Mouse (Mus musculus) G1E (cell line): Measurements from ENCODE around the gene Tpte. TPM values are rescaled to one million over a fixed set of nuclear protein-coding genes. Genes with fewer than 3 reads are reported as not detected.
"Not testable (repeated sequence)": the region's sequence is repeated elsewhere in the genome, so short reads cannot be mapped to it uniquely, and the experiment has no call there.

Source experiments
- ATAC-seq: 2 replicates; pipeline ENCODE4 v1.8.0; 2016; ENCODE audit warnings: mild to moderate bottlenecking; ENCODE audit not compliant: insufficient number of reproducible peaks, poor library complexity, low FRiP score, severe bottlenecking; ENCODE audit errors: extremely low read depth
- DNase-seq: peaks from one replicate; pipeline ENCODE4 v3.0.0; 2012; ENCODE audit warnings: low spot score
- H3K27me3 ChIP-seq: 2 replicates; pipeline ENCODE4 v1.6.1; 2012; ENCODE audit warnings: mild to moderate bottlenecking, low read length, inconsistent platforms; ENCODE audit not compliant: insufficient read depth
- H3K36me3 ChIP-seq: replicated peaks from 2 replicates; pipeline ENCODE3; 2012; ENCODE audit warnings: mild to moderate bottlenecking, inconsistent platforms
- H3K4me1 ChIP-seq: 2 replicates; pipeline ENCODE4 v1.6.1; 2012; ENCODE audit warnings: low read depth, low read length, inconsistent platforms, mixed read lengths; ENCODE audit not compliant: insufficient read depth
- H3K4me3 ChIP-seq: 2 replicates; pipeline ENCODE4 v1.5.1; 2012; ENCODE audit warnings: low read depth, mild to moderate bottlenecking, inconsistent platforms, low read length, moderate library complexity, mixed read lengths
- H3K9me3 ChIP-seq: replicated peaks from 2 replicates; pipeline ENCODE4 v1.6.1; 2012; ENCODE audit warnings: inconsistent platforms
- CTCF ChIP-seq: IDR thresholded peaks from 2 replicates; pipeline ENCODE4 v1.5.1; 2012; ENCODE audit warnings: low read depth, low read length, inconsistent platforms, mixed read lengths
- GATA1 ChIP-seq: IDR thresholded peaks from 2 replicates; pipeline ENCODE4 v1.6.1; 2012; ENCODE audit warnings: borderline replicate concordance, low read length, inconsistent platforms, mixed read lengths
- GATA2 ChIP-seq: IDR thresholded peaks from 2 replicates; pipeline ENCODE4 v1.6.1; 2012; ENCODE audit warnings: low read depth, low read length, inconsistent platforms, borderline replicate concordance
- POLR2AphosphoS5 ChIP-seq: IDR thresholded peaks from 2 replicates; pipeline ENCODE4 v1.6.1; 2012; ENCODE audit warnings: low read depth, low read length, inconsistent platforms; ENCODE audit not compliant: insufficient replicate concordance
- TAL1 ChIP-seq: conservative IDR thresholded peaks from 2 replicates; pipeline ENCODE4 v1.6.1; 2012; ENCODE audit warnings: low read depth, low read length, inconsistent platforms, mixed read lengths
- polyA plus RNA-seq: library from polyadenylated mRNA; stranded (reverse); fragments of >175 nt; gene quantifications from 2 replicates; pipeline ENCODE4 v1.2.3, GENCODE M21; 2012
- total RNA-seq, 2 experiments: library from RNA; stranded (forward) in 1 of 2; stranded (reverse) in 1 of 2; fragments of 200-1000 nt in 1 of 2; fragments of >200 nt in 1 of 2; fragmentation: Nextera tagmentation in 1 of 2; gene quantifications; 2 replicates each; pipeline ENCODE4 v1.2.3; 2014 to 2017

Tpte gene
- total and polyA plus RNA-seq, 3 experiments: 0.05 TPM; not detected in 2

GRCm38 (mm10) chr8:22274641-22275040 is 8.6 kb upstream of the Tpte start:
- no peak for DNase-seq
- no peak for TF ChIP-seq GATA1
- no peak for TF ChIP-seq POLR2AphosphoS5
- TF ChIP-seq TAL1: no peak
- TF ChIP-seq GATA2: no peak
- no peak for TF ChIP-seq CTCF
- no peak overlapping the region for H3K4me3 ChIP-seq
- no peaks in the 10 kb centered on the region for H3K9me3 ChIP-seq
- ATAC-seq: no peak
- H3K27me3 ChIP-seq: peaks cover 3% of the 10 kb centered on the region; the same call in 1 of the 2 replicates
- no peaks in the 10 kb centered on the region for H3K4me1 ChIP-seq
- H3K36me3 ChIP-seq: no peaks in the 10 kb centered on the region

DNA sequence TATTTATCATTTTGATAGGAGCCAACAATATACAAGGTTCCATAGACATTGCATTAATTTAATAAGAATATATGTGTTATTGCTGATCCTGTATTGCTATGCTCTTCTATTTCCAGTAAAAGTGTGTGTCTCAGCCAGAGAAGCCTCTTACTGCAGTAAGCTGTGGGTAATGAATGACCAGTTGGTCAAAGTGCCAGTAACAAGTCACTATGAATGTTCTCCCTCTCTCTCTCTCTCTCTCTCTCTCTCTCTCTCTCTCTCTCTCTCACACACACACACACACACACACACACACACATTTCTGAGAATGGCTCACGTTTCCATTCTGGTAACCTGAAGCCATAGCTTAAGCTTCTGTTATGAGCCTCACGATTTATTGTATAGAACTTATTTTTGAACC is 19.1 kb downstream of the Tpte start:
- no peak overlapping the region for H3K4me3 ChIP-seq
- H3K9me3 ChIP-seq: no peaks in the 10 kb centered on the region
- ATAC-seq: no peak
- H3K4me1 ChIP-seq: no peaks in the 10 kb centered on the region
- peaks cover 15% of the 10 kb centered on the region for H3K27me3 ChIP-seq
- DNase-seq: no peak
- no peaks in the 10 kb centered on the region for H3K36me3 ChIP-seq
- TF ChIP-seq GATA2: no peak
- no peak for TF ChIP-seq POLR2AphosphoS5
- no peak for TF ChIP-seq CTCF
- no peak for TF ChIP-seq GATA1
- no peak for TF ChIP-seq TAL1

GRCm38 (mm10) chr8:22302896-22303306 is 19.7 kb downstream of the Tpte start:
- Histone ChIP-seq H3K27me3 (peaks cover 14% of the 10 kb centered on the region), H3K4me3 (no peak overlapping the region), H3K36me3 (no peaks in the 10 kb centered on the region), H3K9me3 (no peaks in the 10 kb centered on the region), H3K4me1 (no peaks in the 10 kb centered on the region)
- ATAC-seq (no peak), DNase-seq (no peak)
- TF ChIP-seq POLR2AphosphoS5 (no peak), GATA2 (no peak), GATA1 (no peak), CTCF (no peak), TAL1 (no peak)

DNA sequence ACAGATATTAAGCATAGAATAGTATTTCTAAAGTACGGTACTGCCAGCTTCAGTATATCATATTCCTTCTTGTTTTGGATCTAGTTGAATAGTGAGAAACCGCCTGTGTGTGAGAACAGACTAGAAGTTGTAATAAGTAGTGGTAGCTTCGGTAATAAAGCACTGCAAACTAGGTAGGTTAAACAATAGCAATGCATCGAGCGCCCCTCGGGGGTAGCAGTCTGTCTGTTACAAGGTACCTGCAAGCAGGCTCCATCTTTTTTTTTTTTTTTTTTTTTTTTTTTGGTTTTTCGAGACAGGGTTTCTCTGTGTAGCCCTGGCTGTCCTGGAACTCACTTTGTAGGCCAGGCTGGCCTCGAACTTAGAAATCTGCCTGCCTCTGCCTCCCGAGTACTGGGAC is 20.8 kb downstream of the Tpte start:
- not testable (repeated sequence) for H3K4me3 ChIP-seq, H3K4me1 ChIP-seq, H3K9me3 ChIP-seq, DNase-seq, H3K36me3 ChIP-seq, ATAC-seq
- H3K27me3 ChIP-seq: peaks cover 11% of the 10 kb centered on the region

DNA sequence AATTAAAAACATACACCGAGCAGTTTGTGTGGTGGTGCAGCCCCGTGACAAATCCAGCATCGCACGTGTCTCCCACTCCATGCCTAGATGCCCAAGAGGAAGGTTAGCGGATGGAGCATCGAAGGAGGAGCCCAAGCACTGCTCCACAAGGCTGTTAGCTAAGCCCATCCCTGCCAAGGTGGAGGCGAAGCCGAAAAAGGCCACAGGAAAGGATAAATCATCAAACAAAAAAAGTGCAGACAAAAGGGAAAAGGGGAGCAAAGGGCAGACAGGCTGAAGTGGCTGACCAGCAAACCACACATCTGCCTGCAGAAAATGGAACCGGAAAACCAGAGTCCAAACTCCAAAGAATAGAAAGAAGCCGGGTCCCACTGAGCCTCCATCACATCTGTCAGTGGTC is 23.8 kb downstream of the Tpte start:
- H3K4me3 ChIP-seq: no peak overlapping the region
- no peak for DNase-seq
- no peaks in the 10 kb centered on the region for H3K4me1 ChIP-seq
- H3K9me3 ChIP-seq: no peaks in the 10 kb centered on the region
- ATAC-seq: no peak
- H3K36me3 ChIP-seq: no peaks in the 10 kb centered on the region
- peaks cover 15% of the 10 kb centered on the region for H3K27me3 ChIP-seq
- TF ChIP-seq POLR2AphosphoS5: no peak
- no peak for TF ChIP-seq TAL1
- no peak for TF ChIP-seq GATA2
- no peak for TF ChIP-seq GATA1
- no peak for TF ChIP-seq CTCF

- H3K27me3 ChIP-seq: peaks cover 6% of the 10 kb centered on the region; the same call in 1 of the 2 replicates
- no peak overlapping the region for H3K4me3 ChIP-seq
- H3K9me3 ChIP-seq: no peaks in the 10 kb centered on the region
- ATAC-seq: no peak
- peak; percentile 2 for DNase-seq
- no peaks in the 10 kb centered on the region for H3K36me3 ChIP-seq
- TF ChIP-seq TAL1 (no peak), GATA1 (no peak), CTCF (no peak), POLR2AphosphoS5 (no peak), GATA2 (no peak)
- no peaks in the 10 kb centered on the region for H3K4me1 ChIP-seq
Observed at GRCm38 (mm10) chr8:22311446-22311845, 28.2 kb downstream of the Tpte start.

GRCm38 (mm10) chr8:22335426-22335825 is 52.2 kb downstream of the Tpte start:
- no peak for DNase-seq
- no peaks in the 10 kb centered on the region for H3K4me1 ChIP-seq
- ATAC-seq: no peak
- no peak overlapping the region for H3K4me3 ChIP-seq
- H3K36me3 ChIP-seq: no peaks in the 10 kb centered on the region
- no peaks in the 10 kb centered on the region for H3K9me3 ChIP-seq
- H3K27me3 ChIP-seq: peaks cover 2% of the 10 kb centered on the region; the same call in 1 of the 2 replicates
- TF ChIP-seq GATA2 (no peak), CTCF (no peak), POLR2AphosphoS5 (no peak), TAL1 (no peak), GATA1 (no peak)
